Mouse (Mus musculus) frontal cortex, adult (tissue): ENCODE data around the gene Mical1.

Experiments
- ATAC-seq: cut with Nextera tagmentation; 2 replicates; pipeline ENCODE4 v1.9.2; 2017; ENCODE audit warnings: mild to moderate bottlenecking, moderate library complexity, mixed read lengths; ENCODE audit not compliant: low TSS enrichment

Mical1 gene

DNA sequence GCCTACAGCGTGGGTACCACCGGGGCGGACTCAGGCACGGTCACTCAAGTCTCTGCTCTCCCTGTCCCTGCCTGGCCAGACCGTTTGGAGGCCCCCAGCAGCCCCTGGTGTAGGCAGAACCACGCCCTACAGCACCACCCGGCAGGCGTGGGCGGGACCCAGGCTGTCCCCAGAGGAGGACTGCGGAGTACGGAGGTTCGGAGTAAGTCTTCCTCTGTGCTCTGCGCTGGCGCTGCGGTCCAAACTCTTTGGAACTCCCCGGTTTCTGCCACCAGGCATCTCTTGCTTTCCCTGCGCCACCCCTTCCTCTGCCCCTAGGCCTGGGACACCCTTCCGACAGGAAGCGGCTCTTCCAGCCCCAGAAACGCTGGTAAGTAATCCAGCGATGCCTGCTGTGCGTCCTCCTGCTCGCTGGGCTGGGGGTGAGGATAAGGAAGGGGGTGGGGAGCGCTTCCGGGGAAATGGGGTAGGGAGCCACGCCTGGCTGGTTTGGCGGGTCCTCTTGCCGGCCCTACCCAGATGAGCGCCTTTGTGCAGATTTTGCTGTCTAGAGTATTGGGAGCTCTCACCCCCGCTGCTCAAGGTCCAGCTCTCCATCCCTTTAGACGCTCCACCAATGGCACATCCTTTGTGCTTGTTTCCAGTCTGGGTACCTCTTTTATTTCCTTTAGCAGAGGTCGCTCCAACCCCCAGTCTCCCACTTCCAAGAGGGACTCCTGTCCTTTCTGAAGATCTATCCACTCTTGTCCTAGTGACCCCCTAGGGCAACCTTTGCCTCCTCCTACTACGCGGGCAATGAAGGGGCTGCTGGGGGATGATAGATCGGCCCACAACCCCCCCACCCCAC is at the start of gene Mical1:
Mical1 (plus strand) TSS at position 144 of the 847 bp plus-strand sequence.
- peak; percentile 50 for ATAC-seq

DNA sequence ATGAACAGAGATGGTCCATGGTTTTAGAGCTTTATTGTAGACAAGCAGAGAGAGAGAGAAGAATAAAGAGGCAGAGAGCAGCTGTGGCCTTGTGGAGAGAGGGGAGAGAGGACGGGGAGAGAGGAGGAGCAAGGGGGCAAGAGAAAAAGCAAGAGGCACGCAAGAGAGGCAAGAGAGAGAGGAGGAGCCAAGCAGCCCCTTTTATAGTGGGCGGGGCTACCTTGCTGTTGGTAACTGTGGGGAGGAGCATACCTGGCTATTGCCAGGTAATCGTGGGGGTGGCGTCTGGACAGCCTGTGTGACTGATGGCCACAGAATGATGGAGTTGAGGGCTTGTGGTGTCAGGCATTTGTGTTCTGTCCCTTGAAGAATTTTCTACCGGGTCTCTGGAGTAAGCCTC is 49.7 kb upstream of the Mical1 start:
- no peak for ATAC-seq

- no peak for ATAC-seq
Measured at GRCm38 (mm10) chr10:41434624-41435023, 41.5 kb upstream of the Mical1 start.

- no peak for ATAC-seq
Measured at GRCm38 (mm10) chr10:41435141-41435540, 41.0 kb upstream of the Mical1 start.

- no peak for ATAC-seq
Measured at GRCm38 (mm10) chr10:41448216-41448615, 27.9 kb upstream of the Mical1 start.

- peak; percentile 84 for ATAC-seq
Measured at GRCm38 (mm10) chr10:41449684-41450083, 26.4 kb upstream of the Mical1 start.

- ATAC-seq: peak; percentile 94
Measured at GRCm38 (mm10) chr10:41450137-41450670, 25.9 kb upstream of the Mical1 start, which contains the start of gene Zbtb24. Gene Zbtb24 (plus strand): TSS chr10:41450383.

DNA sequence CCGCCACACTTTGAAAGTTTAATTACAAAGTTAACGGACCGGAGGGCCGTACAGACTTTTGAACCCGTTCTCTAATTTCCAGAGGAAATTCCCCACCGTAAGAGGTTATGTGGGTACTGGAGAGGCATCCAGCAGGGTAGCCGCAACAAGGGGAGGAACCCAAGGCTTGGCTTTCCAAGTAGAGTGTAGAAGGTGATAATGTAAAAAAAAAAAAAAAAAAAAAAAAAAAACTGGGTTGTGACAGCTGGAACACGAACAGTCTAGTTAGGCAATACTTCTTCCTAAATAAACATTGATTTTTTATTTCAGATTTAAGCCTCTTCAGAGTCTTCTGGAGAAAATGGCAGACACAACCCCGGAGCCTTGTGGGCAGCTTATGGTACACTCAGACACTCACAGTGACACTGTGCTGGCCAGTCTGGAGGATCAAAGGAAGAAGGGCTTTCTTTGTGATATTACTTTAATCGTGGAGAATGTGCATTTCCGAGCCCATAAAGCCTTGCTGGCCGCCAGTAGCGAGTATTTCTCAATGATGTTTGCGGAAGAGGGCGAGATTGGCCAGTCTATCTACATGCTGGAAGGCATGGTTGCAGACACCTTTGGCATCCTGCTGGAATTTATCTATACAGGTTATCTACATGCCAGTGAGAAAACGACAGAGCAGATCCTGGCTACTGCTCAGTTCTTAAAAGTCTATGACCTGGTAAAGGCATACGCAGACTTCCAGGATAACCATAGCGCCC is 25.2 kb upstream of the Mical1 start:
- no peak for ATAC-seq

DNA sequence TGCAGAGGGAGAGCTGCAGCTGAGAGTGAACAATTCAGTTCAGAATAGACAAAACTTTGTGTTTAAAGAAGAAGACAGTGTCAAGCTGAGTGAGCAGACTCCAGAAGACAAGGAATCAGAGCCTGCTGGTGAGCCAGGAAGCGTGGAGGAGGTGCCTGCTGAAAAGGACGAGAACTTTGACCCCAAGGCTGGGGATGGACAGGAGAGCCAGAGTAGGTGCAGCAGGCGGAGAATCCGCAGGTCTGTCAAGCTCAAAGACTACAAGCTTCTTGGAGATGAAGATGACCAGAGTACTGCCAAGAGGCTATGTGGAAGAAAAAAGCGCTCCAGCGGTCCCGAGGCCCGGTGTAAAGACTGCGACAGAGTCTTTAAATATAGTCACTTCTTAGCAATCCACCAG is 24.5 kb upstream of the Mical1 start:
- ATAC-seq: no peak

- no peak for ATAC-seq
Measured at GRCm38 (mm10) chr10:41452791-41453190, 23.3 kb upstream of the Mical1 start.

DNA sequence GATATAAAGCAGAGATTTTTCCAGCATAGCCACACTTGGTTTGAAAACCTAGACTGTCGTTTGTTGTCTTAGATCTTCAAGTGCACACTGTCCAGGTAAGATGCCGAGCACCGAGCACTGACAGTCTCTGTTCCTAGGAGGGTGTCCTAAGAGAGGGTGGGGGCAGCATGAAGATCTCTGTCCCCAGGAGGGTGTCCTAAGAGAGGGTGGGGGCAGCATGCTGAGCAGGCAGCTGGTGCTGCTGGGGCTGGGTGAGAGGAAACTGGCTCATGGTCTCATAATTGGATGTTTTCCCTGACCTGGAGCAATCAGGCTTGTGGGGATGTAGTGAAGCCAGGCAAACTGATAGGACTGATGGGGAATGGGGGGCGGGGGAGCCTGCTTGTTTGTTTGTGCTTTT is 16.1 kb upstream of the Mical1 start:
- no peak for ATAC-seq

DNA sequence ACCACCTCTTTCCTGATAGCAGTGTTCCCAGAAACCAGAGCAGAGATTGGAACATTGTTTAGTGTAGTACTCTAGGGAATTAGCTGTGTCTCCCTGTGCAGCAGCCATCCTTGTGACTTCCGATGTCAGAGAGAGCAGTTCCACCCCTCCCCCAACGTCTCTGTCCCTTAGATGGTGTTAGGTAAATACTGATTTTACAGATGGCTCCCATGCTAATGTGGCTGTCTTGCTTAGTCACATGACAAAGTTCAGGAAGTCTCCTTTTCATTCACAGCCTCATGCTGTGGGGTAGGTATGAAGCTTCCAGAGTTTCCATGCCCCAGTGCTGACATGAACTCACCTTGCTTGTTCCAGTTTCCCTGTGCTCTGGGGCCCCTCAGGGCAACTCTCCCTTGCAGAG is 15.6 kb upstream of the Mical1 start:
- no peak for ATAC-seq

DNA sequence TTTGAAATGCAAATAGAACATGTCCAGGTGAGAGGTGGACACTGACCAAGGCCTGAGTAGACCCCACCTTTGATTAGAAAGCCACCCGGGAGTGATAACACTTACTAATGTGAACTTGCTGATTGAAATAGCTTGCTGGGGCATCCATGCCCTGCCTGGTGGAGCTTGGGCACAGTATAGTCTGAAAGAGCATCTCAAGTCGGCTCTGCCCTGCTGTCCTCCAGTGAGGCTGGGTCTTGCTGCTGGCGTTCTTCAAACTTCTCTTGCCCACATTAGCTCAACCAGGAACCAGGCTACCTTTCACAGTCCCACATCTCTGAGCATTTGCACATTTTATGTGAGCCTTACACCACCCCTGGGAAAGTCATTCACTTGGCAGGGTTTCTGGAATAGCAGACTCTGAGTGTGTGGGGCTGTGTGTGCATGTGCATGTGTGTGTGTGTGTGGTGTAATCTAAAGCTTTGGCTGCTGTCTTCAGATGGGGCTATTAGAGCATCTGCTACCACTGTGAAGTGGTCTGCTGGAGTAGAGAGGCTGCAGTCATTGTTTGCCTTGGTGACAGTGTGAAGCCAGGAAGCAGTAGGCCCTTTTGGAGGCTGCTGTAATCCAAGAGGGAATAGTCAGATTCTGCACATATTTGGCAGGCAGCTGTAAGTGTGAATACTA is 14.9 kb upstream of the Mical1 start:
- ATAC-seq: peak; percentile 83

- no peak for ATAC-seq
Measured at GRCm38 (mm10) chr10:41464401-41464955, 11.6 kb upstream of the Mical1 start.

- no peak for ATAC-seq
Measured at GRCm38 (mm10) chr10:41467325-41467724, 8.8 kb upstream of the Mical1 start.

DNA sequence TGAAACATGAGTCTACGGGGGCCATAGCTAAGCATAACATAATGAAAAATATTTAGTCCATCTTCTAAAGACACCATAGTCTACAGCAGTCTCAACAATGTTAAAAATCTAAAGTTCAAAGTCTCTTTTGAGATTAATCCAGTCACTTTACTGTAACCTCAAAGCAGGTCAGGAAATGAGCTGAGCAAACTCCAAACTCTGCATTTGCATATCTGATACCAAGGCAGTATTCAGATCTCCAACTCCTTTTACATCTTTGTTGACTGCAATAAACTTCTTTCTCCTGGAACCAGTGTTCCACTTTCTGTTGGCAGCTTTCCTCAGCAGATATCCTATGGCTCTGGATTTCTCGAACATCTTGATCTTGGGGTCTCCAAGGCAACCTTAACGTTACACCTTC is 5.4 kb upstream of the Mical1 start:
- no peak for ATAC-seq

GRCm38 (mm10) chr10:41472534-41472933 is 3.6 kb upstream of the Mical1 start:
- no peak for ATAC-seq

- no peak for ATAC-seq
Measured at GRCm38 (mm10) chr10:41472962-41473481, 3.1 kb upstream of the Mical1 start.

DNA sequence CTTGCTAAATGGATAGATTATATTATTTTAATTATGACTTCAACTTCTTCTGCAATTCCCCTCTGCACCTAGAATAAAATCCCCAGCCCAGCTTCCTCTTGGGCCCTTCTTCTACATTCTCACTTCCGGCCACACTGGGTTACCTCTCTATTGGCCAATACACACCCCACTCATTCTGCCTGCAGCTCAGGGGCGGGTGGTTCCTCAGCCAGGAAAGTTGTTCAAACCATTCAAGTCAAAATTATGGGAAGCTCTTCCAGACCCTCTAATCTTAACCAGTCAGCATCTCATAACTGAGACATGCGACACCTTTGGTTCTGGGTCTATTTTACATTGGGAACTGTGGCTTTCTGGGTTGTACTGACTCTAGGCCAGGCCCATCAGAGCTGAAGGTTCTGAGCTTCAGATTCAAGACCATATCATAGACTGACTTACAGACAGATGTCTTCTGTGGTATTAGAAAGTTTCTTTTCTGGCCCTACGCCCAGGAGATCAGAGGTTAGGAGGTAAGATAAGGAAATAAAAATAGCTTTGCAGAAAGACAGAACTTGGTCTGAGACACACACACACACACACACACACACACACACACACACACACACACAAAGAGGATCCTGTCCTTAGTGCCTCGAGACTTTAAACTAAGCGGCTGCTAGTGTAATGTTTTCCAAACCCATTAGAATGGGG is 2.2 kb upstream of the Mical1 start:
- ATAC-seq: no peak

DNA sequence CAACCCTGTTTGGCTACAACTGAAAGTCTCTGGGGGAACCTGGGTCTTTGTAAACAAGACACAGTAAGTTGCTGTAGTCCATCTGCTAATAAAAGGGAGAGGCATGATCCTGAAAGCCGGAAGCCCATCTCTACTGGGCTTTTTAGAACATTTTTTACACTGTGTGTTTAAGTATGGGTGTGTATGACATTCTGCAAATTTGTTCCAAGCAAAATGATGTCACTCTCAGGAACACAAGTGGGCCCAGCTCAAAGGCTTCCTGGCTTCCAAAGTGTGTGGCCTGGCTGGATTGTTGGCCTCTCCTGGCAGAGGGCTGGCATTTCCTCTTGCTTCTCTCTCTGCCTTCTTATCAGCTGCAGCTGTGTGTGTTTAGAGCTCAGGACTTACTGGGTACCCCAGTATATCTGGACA is 1.1 kb upstream of the Mical1 start:
- ATAC-seq: no peak

DNA sequence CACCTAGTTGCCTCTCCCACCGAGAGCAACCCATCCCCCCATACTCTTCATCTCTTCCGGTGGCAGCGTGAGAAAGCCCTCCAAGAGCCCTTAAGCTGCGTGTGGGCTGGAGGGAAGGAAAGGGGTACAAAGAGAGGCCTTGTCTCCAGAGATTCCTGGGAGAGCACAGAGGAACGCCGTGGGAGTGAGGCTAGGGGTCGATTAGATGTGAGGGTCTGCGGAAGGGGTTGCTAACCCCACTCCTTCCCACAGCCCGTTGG is 834 bp downstream of the Mical1 start:
- ATAC-seq: no peak
